Mouse (Mus musculus): ENCODE measurements around the gene Pidd1. TPM values are rescaled to one million over a fixed set of nuclear protein-coding genes. Genes with fewer than 3 reads are reported as not detected.

Gene Pidd1
- polyA plus RNA-seq, 1 experiment from 2014 or later = 7.6 TPM

DNA sequence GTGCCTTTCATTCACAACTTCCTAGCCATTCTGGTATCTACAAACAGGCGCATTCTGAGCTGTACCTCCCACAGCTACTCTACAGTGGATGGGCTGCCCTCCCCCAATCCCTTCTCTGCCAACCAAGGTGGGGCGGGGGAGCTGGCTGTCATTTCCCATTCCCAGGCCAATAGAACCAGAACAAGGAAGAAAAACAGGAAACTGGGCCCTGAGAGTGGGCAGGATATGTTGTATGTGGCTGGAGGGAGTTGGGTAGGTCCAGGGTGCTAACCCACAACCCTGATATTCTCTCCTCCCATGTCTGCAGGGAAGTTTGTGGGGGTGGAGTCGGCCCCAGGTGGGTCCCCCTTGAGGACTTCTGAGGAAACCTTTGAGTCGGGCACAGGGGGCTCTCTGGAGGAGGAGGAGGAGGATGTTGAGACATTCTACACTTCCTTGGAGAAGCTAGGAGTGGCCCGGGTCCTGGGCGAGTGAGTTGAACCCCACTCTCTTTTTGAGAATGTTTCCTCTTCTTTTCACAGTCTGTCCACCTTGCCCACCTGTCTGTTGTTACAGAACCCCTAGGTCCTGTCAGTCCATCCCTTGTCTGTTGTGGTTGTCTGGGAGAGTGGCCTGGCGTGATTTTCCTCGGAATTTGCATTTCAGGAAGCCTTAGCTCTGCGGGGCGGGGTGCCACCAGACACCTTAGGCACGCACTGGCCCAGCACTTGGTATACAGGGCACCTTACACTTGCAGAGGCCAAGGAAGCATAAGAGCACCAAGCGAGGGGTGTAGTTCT lies 20.2 kb upstream of the Pidd1 start:
- peak overlapping the region; percentile 5; the same call in 1 of the 2 replicates for H3K9ac ChIP-seq
- peak overlapping the region; percentile 52 for H3K4me2 ChIP-seq (replicated peaks)
- peaks cover 53% of the 10 kb centered on the region for H3K4me1 ChIP-seq (replicated peaks)
- H3K9me3 ChIP-seq = no peaks in the 10 kb centered on the region
- peaks cover 5% of the 10 kb centered on the region for H3K36me3 ChIP-seq
- H3K27ac ChIP-seq = no peak overlapping the region
- H3K27me3 ChIP-seq (replicated peaks) = peaks cover 47% of the 10 kb centered on the region
- 44% methylated on average over 12 of the region's 12 CpGs for WGBS
- ATAC-seq = no peak
- 0 out of 2 replicates have a peak overlapping the region, but pooled peaks have one; percentile 11 for H3K4me3 ChIP-seq (replicated peaks)

DNA sequence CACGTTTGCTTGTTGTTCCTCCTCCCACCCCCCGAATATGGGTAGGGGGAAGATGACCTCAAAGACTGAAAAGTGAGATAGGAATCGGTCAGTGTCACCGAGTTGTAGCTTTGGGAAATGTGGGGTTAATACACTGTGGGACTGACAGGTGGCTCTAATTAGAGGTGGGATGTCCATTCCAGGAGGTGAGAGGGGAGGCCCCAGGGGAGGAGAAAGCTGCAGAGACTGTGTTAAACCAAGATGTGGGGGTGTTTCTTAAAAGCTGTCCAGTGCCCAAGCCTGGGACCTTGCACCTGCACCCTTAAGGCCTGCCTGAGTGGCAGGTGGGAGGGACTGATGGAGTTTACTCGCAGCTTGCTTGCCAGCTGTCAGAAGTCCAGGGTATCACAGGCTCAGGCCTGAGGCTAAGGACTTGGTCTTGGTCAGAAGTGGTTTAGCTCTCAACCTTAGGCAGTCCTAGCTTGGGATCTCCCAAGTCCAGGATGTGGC lies 18.6 kb upstream of the Pidd1 start:
- no peaks in the 10 kb centered on the region for H3K9me3 ChIP-seq
- peaks cover 5% of the 10 kb centered on the region for H3K36me3 ChIP-seq
- 16% methylated on average over 5 of the region's 5 CpGs for WGBS
- peak overlapping the region; percentile 49 for H3K4me3 ChIP-seq (replicated peaks)
- peaks cover 47% of the 10 kb centered on the region for H3K27me3 ChIP-seq (replicated peaks)
- H3K9ac ChIP-seq = peak overlapping the region; percentile 62
- ATAC-seq = no peak
- peak overlapping the region; percentile 92 for H3K4me2 ChIP-seq (replicated peaks)
- H3K27ac ChIP-seq = peak overlapping the region; percentile 56; the same call in 1 of the 2 replicates
- H3K4me1 ChIP-seq (replicated peaks) = peaks cover 44% of the 10 kb centered on the region

DNA sequence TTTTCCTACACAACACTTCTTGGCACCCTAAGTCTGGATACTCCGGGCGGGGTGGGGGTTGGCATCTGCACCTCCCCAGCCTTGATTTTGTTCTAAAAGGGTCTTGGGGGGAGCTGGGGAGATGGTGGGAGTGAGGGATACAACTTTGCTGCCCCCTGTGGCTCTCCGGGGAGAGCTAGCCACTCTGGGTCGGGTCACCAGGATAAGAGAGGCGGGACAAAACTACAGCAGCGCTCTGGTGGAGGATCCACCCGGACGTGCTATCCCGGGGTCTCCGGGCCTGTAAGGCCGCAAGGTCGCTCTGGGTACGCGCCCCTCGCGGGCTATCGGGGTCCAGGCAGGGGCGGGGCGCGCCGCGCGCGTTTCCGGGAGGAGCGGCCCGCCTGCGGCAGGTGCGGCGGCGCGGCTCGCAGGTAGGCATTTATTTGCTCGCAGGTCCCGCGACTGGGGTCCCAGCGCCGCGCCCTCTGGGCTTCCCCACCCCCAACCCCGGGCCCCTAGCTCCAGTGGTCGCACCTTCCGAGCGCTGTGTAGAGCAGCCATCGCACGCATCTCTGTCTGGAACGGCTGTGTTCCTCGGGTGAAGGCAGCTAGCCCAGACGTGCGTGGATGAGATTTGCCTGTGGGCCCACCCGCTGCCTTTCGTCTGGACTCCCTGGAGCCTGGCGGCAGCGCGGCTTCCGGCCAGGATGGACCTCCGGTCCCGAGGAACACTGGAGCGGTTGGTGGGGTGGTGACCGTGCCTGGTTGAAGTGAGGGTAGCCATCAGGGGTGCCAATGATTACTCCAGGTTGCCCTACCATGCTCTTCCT lies 17.9 kb upstream of the Pidd1 start:
- Histone ChIP-seq H3K9me3 (no peaks in the 10 kb centered on the region), H3K4me3 (replicated peaks) (peak overlapping the region; percentile 49), H3K4me1 (replicated peaks) (peaks cover 40% of the 10 kb centered on the region), H3K4me2 (replicated peaks) (peak overlapping the region; percentile 92), H3K36me3 (peaks cover 5% of the 10 kb centered on the region), H3K27ac (peak overlapping the region; percentile 56), H3K27me3 (replicated peaks) (peaks cover 45% of the 10 kb centered on the region), H3K9ac (peak overlapping the region; percentile 62)
- peak; percentile 18 for ATAC-seq
- WGBS = 2% methylated on average over 59 of the region's 59 CpGs

DNA sequence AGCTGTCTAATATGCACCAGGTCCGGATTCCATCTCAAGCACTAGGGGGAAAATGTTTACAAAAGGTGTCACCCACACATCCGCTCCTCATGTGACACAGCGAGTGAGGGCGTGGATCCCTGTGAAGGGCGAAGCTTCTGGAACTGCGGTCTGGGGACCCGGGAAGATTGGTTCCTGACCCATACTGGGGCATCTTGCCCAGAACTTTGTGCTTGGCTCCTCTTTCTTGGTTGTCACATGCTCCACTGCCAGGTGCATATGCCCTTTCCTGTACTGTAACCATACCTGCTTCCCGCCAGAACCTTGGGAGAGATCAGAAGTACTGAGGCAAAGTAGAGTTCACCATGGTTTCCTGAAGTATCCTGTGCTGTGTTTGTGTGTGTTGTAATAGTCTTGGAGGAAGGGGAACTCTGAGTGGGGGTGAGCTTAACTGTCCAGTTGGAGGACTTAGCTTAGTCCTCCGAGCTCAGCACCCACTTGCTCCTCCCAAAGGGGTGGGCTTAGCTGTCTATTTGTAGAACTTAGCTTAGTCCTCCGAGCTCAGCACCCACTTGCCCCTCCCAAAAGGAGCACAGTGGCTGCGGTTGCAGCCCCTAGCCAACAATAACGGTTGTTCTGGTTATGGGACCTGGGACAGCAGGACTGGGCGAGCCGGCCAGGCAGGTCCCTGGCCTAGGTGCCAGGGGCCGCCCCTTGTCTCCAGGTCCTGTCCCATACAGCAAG lies 16.7 kb upstream of the Pidd1 start, which contains the start of gene Cracr2b:
TSS of gene Cracr2b (plus strand) at position 704 of the 723 bp plus-strand sequence.
- Histone ChIP-seq H3K27me3 (replicated peaks) (peaks cover 43% of the 10 kb centered on the region), H3K9ac (peak within 1 kb of the TSS; percentile 62), H3K4me3 (replicated peaks) (peak within 1 kb of the TSS; percentile 49), H3K4me1 (replicated peaks) (peaks cover 45% of the 10 kb centered on the region), H3K9me3 (no peaks in the 10 kb centered on the region), H3K4me2 (replicated peaks) (peak within 1 kb of the TSS; percentile 92), H3K27ac (peak within 1 kb of the TSS; percentile 56), H3K36me3 (peaks cover 5% of the 10 kb centered on the region)
- no peak for ATAC-seq
- WGBS = 53% methylated on average over 15 of the region's 15 CpGs

DNA sequence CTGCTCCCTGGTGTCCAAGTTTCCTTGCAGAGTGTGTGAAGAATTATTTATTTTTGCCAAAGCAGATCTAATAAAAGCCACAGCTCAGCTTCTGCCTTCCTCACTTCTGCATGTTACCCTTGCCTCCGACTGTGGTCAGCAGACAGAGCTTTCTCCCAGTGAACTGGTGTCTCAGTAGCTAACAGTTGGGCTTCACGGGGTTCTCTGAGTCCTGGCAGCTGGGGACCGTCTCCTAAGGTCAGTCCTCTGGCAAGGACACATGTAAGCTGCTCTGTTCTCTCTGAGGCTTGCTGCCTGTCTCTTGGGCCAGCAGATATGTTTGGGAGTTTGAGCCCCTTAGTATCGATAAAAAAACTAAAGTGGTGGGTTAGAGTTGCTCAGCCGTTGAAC lies 16.2 kb upstream of the Pidd1 start:
- H3K27me3 ChIP-seq (replicated peaks) = peaks cover 41% of the 10 kb centered on the region
- peaks cover 43% of the 10 kb centered on the region for H3K4me1 ChIP-seq (replicated peaks)
- no peak overlapping the region for H3K4me2 ChIP-seq (replicated peaks)
- no peak overlapping the region for H3K4me3 ChIP-seq (replicated peaks)
- H3K9me3 ChIP-seq = no peaks in the 10 kb centered on the region
- peak overlapping the region; percentile 15; the same call in 1 of the 2 replicates for H3K27ac ChIP-seq
- WGBS = 50% methylated on average over 5 of the region's 5 CpGs
- H3K36me3 ChIP-seq = peaks cover 5% of the 10 kb centered on the region
- no peak overlapping the region for H3K9ac ChIP-seq
- no peak for ATAC-seq

DNA sequence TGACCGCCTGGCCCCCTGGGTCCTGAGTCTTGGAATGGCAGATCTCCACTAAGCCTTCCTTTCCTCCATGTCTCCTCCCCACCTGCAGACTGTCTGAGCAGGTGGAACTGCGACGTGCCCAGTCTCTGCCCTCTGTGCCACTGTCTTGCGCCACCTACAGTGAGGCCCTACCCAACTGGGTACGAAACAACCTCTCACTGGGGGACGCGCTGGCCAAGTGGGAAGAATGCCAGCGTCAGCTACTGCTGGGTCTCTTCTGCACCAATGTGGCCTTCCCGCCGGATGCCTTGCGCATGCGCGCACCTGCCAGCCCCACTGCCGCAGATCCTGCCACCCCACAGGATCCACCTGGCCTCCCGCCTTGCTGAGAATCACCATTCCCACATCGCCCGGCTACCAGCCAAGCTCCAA lies 15.5 kb upstream of the Pidd1 start:
- Histone ChIP-seq H3K27ac (no peak overlapping the region), H3K9me3 (no peaks in the 10 kb centered on the region), H3K27me3 (replicated peaks) (peaks cover 35% of the 10 kb centered on the region), H3K36me3 (peaks cover 5% of the 10 kb centered on the region), H3K4me2 (replicated peaks) (no peak overlapping the region), H3K4me3 (replicated peaks) (no peak overlapping the region), H3K9ac (no peak overlapping the region), H3K4me1 (replicated peaks) (peaks cover 43% of the 10 kb centered on the region)
- no peak for ATAC-seq
- WGBS = 90% methylated on average over 17 of the region's 17 CpGs

DNA sequence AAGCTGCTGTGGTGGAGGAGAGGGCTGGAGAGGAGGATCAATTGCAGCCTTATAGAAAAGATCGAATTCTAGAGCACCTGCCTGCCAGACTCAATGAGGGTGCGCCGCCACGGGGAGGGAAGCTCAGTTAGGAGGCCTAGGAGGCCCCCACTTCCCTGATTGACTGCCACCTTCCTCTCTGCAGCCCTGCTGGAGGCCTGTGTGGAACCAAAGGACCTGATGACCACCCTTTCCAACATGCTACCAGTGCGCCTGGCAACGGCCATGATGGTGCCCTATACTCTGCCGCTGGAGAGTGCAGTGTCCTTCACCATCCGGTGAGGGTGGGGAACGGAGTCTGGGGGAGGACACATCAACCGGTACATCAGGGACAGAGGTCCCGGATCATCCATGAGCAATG lies 14.8 kb upstream of the Pidd1 start:
- 92% methylated on average over 11 of the region's 11 CpGs for WGBS
- H3K4me3 ChIP-seq (replicated peaks) = no peak overlapping the region
- H3K36me3 ChIP-seq = peaks cover 5% of the 10 kb centered on the region
- H3K4me1 ChIP-seq (replicated peaks) = peaks cover 42% of the 10 kb centered on the region
- ATAC-seq = no peak
- H3K27me3 ChIP-seq (replicated peaks) = peaks cover 28% of the 10 kb centered on the region
- no peak overlapping the region for H3K9ac ChIP-seq
- no peaks in the 10 kb centered on the region for H3K9me3 ChIP-seq
- no peak overlapping the region for H3K27ac ChIP-seq
- no peak overlapping the region for H3K4me2 ChIP-seq (replicated peaks)

DNA sequence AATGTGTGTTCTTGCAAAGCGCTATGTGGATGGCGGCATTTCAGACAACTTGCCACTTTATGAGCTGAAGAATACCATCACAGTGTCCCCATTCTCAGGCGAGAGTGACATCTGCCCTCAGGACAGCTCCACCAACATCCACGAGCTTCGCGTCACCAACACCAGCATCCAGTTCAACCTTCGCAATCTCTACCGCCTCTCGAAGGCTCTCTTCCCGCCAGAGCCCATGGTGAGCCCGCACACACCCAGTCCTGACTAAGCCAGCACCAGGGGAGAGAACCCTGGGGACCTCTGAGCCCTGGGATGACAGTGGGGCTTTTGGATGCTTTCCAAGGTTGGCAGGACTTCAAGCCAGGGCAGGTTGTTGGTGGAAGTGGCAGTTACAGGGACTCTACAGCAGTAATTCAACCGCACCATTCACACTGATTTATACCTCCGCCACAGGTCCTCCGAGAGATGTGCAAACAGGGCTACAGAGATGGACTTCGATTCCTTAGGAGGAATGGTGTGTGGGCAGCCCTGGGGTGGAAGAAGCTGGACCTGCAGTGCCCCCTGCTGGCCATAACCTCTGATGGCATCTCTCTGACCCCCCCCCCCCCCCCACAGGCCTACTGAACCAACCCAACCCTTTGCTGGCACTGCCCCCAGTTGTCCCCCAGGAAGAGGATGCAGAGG lies 14.3 kb upstream of the Pidd1 start:
- H3K27me3 ChIP-seq (replicated peaks) = peaks cover 23% of the 10 kb centered on the region
- H3K4me1 ChIP-seq (replicated peaks) = peaks cover 42% of the 10 kb centered on the region
- 77% methylated on average over 15 of the region's 15 CpGs for WGBS

DNA sequence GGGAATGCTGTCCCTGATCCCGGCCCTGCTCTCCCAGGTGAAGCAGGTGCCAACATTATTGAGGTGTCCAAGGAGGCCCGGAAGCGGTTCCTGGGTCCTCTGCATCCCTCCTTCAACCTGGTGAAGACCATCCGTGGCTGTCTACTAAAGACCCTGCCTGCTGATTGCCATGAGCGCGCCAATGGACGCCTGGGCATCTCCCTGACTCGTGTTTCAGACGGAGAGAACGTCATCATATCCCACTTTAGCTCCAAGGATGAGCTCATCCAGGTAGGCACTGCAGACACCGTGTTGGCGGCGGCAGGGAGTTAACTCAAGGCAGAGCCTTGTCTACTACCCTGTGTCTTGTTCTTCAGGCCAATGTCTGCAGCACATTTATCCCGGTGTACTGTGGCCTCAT lies 13.4 kb upstream of the Pidd1 start:
- no peaks in the 10 kb centered on the region for H3K9me3 ChIP-seq
- H3K4me2 ChIP-seq (replicated peaks) = no peak overlapping the region
- H3K9ac ChIP-seq = no peak overlapping the region
- no peak overlapping the region for H3K27ac ChIP-seq
- H3K36me3 ChIP-seq = peaks cover 5% of the 10 kb centered on the region
- no peak overlapping the region for H3K4me3 ChIP-seq (replicated peaks)
- H3K4me1 ChIP-seq (replicated peaks) = peaks cover 42% of the 10 kb centered on the region
- no peak for ATAC-seq
- H3K27me3 ChIP-seq (replicated peaks) = peaks cover 15% of the 10 kb centered on the region
- 92% methylated on average over 14 of the region's 14 CpGs for WGBS

More for the DNA sequence above, 14.3 kb upstream of the Pidd1 start:
- Histone ChIP-seq H3K9me3 (no peaks in the 10 kb centered on the region), H3K27ac (no peak overlapping the region), H3K4me2 (replicated peaks) (no peak overlapping the region), H3K9ac (no peak overlapping the region), H3K4me3 (replicated peaks) (no peak overlapping the region), H3K36me3 (peaks cover 5% of the 10 kb centered on the region)
- no peak for ATAC-seq

DNA sequence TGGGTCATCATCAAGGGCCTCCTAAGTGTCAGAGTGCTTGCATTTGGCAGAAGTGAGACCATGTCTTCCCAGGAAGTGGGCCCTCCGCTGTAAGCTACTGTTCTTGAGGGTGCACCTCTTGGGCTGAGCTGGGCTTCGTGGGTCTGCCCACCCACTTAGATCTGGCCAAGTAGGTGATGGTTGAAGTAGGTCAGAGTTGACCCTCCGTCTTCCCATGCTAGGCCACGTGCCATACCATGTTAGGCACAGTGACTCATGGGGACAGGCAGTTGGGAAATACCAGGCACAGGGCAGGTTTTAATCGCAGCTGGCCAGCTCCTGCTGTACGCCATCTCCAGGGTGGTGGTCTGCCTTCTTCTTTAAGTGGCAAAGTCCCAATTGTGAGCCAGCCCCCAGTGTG lies 12.9 kb upstream of the Pidd1 start:
- no peak for ATAC-seq
- 89% methylated on average over 6 of the region's 6 CpGs for WGBS
- H3K4me3 ChIP-seq (replicated peaks) = no peak overlapping the region
- peaks cover 10% of the 10 kb centered on the region for H3K36me3 ChIP-seq
- H3K9me3 ChIP-seq = no peaks in the 10 kb centered on the region
- no peak overlapping the region for H3K9ac ChIP-seq
- peak overlapping the region; percentile 95; the same call in 1 of the 2 replicates for H3K4me2 ChIP-seq (replicated peaks)
- H3K27me3 ChIP-seq (replicated peaks) = peaks cover 10% of the 10 kb centered on the region
- no peak overlapping the region for H3K27ac ChIP-seq
- peaks cover 37% of the 10 kb centered on the region for H3K4me1 ChIP-seq (replicated peaks)

DNA sequence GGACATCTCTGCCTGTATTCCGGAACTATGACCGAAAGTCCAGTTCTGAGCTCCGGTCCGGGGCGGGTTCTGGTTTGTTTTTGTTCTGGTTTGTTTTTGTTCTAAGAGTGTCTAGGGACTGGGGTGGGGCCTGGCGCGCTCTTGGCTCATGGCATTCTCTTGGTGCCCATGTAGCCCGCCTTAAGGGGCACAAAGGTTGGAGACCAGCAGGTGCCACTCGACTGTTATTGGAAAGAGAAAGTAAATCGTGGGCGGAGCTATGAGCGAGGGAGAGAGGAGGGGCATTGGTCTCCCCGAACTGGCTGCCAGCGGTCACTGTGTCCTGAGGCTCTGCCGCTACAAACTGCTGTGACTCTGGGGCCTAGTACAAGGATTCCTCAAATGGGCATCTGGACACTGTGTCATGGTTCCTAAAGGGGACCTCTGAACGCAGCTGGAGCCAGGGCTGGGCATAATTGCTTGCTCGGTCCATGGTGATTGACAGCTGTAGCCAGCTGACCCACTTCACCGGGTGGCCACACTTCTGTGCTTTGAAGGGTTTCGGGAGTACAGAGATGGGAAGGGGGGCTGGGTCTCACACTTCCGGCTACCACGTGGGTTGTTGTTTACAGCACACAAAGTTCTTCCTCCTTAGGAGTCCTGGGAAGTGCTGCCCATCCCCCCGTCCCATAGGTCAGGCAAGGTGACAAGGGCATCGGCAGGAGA lies 11.9 kb upstream of the Pidd1 start:
- H3K4me1 ChIP-seq (replicated peaks) = peaks cover 27% of the 10 kb centered on the region
- no peaks in the 10 kb centered on the region for H3K9me3 ChIP-seq
- peak overlapping the region; percentile 71 for H3K4me3 ChIP-seq (replicated peaks)
- WGBS = 1% methylated on average over 23 of the region's 23 CpGs
- ATAC-seq = peak; percentile 48
- peak overlapping the region; percentile 67 for H3K9ac ChIP-seq
- peaks cover 19% of the 10 kb centered on the region for H3K36me3 ChIP-seq
- peaks cover under 1% of the 10 kb centered on the region for H3K27me3 ChIP-seq (replicated peaks)
- peak overlapping the region; percentile 95 for H3K4me2 ChIP-seq (replicated peaks)
- peak overlapping the region; percentile 83 for H3K27ac ChIP-seq

Data from intestine, embryonic 15.5 days (tissue).